Mouse (Mus musculus) heart, postnatal 0 days (tissue): Measurements from ENCODE around the gene Elof1.

Experiments used
- CTCF ChIP-seq: IDR thresholded peaks from 2 replicates; pipeline ENCODE4 v1.5.1; 2016; ENCODE audit warnings: antibody characterized with exemption, control low read depth, low read depth
- EP300 ChIP-seq: IDR thresholded peaks from 2 replicates; pipeline ENCODE4 v1.6.1; 2016; ENCODE audit warnings: antibody characterized with exemption, low read depth

DNA sequence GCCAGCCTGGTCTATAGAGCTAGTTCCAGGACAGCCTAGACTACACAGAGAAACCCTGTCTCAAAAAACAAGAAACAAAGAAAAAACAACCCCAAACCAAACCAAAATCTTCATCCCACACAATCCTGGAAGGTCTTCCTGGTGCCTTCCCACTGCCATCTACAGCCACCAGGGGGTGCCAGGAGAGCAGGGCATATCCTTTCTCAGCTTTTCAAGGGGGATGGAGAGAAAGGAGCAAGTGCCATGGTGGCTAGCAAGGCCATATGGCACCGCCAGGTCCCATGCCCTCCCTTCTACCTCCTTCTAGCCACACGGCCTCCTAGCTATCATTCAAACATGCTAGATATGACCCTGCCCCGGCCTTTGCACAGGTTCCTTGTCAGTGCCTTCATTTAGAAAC lies 50.5 kb downstream of the Elof1 start:
- TF ChIP-seq CTCF (peak; percentile 90), EP300 (no peak)
